Mouse (Mus musculus) forebrain, embryonic 15.5 days (tissue): ENCODE results near the gene Cd68. TPM values are rescaled to one million over a fixed set of nuclear protein-coding genes. Genes with fewer than 3 reads are reported as not detected.
"Not testable (repeated sequence)": the region's sequence is repeated elsewhere in the genome, so short reads cannot be mapped to it uniquely, and the experiment has no call there.

Experiments used
- ATAC-seq: fragments of 200-750 bp; cut with Nextera tagmentation; replicated peaks from 2 replicates; pipeline ENCODE4 v1.8.0; 2017; ENCODE audit warnings: mild to moderate bottlenecking, moderate TSS enrichment, moderate library complexity
- H3K27ac ChIP-seq: fragments of 300-500 bp; sonication (generic); replicated peaks from 2 replicates; pipeline ENCODE4 v1.5.1; 2015; ENCODE audit warnings: mild to moderate bottlenecking, inconsistent platforms
- H3K27me3 ChIP-seq: fragments of 300-500 bp; sonication (generic); 2 replicates; pipeline ENCODE4 v1.6.1; 2015; ENCODE audit warnings: inconsistent platforms
- H3K36me3 ChIP-seq: fragments of 300-500 bp; sonication (generic); 2 replicates; pipeline ENCODE4 v1.6.1; 2015; ENCODE audit warnings: mild to moderate bottlenecking, inconsistent platforms
- H3K4me1 ChIP-seq: fragments of 300-500 bp; sonication (generic); 2 replicates; pipeline ENCODE4 v1.6.1; 2015; ENCODE audit warnings: inconsistent platforms
- H3K4me2 ChIP-seq: fragments of 300-500 bp; sonication (generic); replicated peaks from 2 replicates; pipeline ENCODE4 v1.6.1; 2015; ENCODE audit warnings: mild to moderate bottlenecking, inconsistent platforms
- H3K4me3 ChIP-seq: fragments of 300-500 bp; sonication (generic); 2 replicates; pipeline ENCODE4 v1.5.1; 2015; ENCODE audit warnings: mild to moderate bottlenecking, inconsistent platforms
- H3K9ac ChIP-seq: fragments of 300-500 bp; sonication (generic); replicated peaks from 2 replicates; pipeline ENCODE4 v1.6.1; 2015; ENCODE audit warnings: mild to moderate bottlenecking, inconsistent platforms
- H3K9me3 ChIP-seq: fragments of 300-500 bp; sonication (generic); 2 replicates; pipeline ENCODE4 v1.6.1; 2016; ENCODE audit warnings: inconsistent platforms
- WGBS: fragments of 180-500 bp; shearing (Covaris S2); methylation state at CpG from one replicate; pipeline ENCODE4 v1.1.7; 2015; ENCODE audit warnings: mixed read lengths; 5-methylcytosine and 5-hydroxymethylcytosine counted together
- polyA plus RNA-seq: library from polyadenylated mRNA; unstranded; fragments of >200 nt; fragmentation: Nextera tagmentation; extraction: Ambion mirVana; gene quantifications from 2 replicates; pipeline ENCODE4 v1.2.1, GENCODE M21; 2015

Gene Cd68
- polyA plus RNA-seq, 1 experiment from 2014 or later = 6.7 TPM

DNA sequence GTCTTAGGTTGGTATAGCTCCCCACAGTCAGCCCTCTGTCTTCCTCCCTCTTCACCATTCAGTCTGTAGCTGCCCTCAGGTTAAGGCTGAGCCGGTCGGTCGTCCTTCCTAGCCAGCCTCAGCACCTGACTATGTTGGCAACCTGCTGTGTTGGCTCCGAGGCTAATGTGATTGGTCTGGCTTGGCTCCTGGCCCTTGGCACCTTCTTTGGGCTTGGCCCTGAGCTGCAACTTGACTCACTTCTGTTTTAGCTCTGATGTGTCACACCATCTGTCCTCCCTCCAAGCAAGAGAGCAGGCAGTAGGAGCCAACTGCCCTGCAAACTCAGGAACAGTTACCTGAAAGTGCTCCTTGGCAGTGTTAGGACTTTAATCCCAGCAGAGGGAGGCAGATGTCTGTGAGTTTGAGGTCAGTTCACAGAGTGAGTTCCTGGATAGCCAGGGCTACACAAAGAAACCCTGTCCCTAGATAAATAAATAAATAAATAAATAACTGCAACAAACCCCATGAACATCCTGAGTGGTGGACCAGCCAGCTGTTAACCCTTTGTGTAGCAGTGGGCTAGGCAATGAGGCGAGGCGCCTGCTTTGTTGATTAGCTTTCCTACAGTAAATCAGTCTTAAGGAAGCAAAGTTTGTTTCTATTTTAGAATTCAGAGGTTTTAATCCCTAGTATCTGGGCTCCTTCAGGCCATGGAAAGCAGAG lies 41.0 kb upstream of the Cd68 start:
- 0 out of 2 replicates have a peak, but pooled peaks cover 4% of the 10 kb centered on the region for H3K4me1 ChIP-seq
- ATAC-seq = no peak
- H3K9ac ChIP-seq = no peak overlapping the region
- H3K36me3 ChIP-seq = no peaks in the 10 kb centered on the region
- H3K27me3 ChIP-seq = no peaks in the 10 kb centered on the region
- H3K27ac ChIP-seq = no peak overlapping the region
- H3K4me3 ChIP-seq = no peak overlapping the region
- 47% methylated on average over 6 of the region's 6 CpGs for WGBS
- H3K9me3 ChIP-seq = no peaks in the 10 kb centered on the region
- no peak overlapping the region for H3K4me2 ChIP-seq

DNA sequence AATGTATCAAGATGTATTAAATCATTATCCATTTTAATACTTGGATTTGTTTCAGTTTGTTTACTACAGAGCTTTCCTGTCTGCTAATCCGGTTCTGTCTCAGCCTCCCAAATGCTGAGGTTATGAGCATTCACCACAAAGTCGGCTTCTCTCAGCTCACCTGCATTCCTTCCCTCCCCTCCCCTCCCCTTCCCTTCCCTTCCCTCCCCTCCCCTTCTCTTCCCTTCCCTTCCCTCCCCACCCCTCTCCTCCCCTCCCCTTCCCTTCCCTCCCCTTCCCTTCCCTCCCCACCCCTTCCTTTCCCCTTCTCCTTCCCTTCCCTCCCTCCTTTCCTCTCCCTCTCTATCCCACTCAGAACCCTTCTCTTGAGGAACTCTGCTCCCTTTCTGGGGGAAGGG lies 38.7 kb upstream of the Cd68 start:
- no peak for ATAC-seq
- WGBS = 52% methylated on average over 2 of the region's 2 CpGs

DNA sequence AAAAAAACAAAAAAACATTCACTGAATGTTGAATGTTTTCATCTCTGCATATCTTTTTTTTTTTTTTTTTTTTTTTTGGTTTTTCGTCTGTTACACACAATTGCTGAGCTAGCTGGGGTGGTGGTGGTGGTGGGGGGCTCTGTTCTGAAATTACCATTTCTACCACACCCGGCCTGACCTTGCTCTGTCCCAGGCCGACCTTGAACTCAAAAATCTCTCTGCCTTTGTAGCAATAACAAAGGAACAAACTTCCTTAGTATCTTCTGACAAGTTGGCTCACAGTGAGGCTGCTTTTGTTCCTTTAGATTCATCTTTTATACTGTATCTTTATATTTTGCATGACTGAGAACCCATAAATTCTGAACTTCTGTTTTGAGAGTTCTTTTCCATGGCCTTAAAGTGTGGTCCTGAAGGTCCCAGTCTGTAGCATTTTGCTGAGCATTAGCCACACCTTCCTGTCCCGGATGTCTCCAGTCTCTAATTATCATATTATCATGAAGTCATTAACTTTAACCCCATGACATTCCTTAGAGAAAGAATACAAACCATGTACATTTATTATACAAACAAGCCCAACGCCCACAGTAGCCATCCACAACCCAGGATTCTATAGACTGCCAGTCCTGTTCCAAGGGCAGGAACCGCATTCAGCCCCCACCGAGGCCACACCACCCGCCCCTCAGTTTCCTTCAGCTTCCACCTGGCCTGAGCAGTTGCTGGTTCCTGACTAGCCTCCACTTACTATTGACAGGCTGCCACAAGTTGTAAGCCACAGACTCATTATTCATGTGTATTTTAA lies 38.1 kb upstream of the Cd68 start:
- 66% methylated on average over 8 of the region's 8 CpGs for WGBS
- ATAC-seq = no peak
- no peak overlapping the region for H3K4me2 ChIP-seq
- no peaks in the 10 kb centered on the region for H3K9me3 ChIP-seq
- no peaks in the 10 kb centered on the region for H3K27me3 ChIP-seq
- 0 out of 2 replicates have a peak, but pooled peaks cover 4% of the 10 kb centered on the region for H3K4me1 ChIP-seq
- H3K9ac ChIP-seq = no peak overlapping the region
- no peak overlapping the region for H3K4me3 ChIP-seq
- no peaks in the 10 kb centered on the region for H3K36me3 ChIP-seq
- no peak overlapping the region for H3K27ac ChIP-seq

More for the DNA sequence above, 38.7 kb upstream of the Cd68 start:
- no peaks in the 10 kb centered on the region for H3K27me3 ChIP-seq
- no peaks in the 10 kb centered on the region for H3K9me3 ChIP-seq
- H3K9ac ChIP-seq = no peak overlapping the region
- H3K4me3 ChIP-seq = no peak overlapping the region
- H3K27ac ChIP-seq = no peak overlapping the region
- 0 out of 2 replicates have a peak, but pooled peaks cover 4% of the 10 kb centered on the region for H3K4me1 ChIP-seq
- H3K4me2 ChIP-seq = no peak overlapping the region
- no peaks in the 10 kb centered on the region for H3K36me3 ChIP-seq

DNA sequence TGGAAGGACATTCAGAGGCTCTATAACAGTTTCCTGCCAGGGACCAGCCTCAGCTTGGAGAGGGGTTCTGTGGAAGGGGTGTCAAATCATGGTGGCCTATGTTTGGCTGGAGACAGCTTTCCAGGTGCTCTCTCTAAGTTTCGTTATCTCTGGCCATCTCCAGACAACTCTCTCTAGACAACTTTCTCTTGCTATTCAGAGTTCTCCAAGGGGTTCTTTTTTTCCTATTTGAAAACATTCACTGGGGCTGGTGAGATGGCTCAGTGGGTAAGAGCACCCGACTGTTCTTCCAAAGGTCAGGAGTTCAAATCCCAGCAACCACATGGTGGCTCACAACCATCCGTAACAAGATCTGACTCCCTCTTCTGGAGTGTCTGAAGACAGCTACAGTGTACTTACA lies 37.4 kb upstream of the Cd68 start:
- not testable (repeated sequence) for H3K9ac ChIP-seq, H3K27me3 ChIP-seq, H3K36me3 ChIP-seq, H3K4me2 ChIP-seq, H3K27ac ChIP-seq, H3K9me3 ChIP-seq, H3K4me3 ChIP-seq, ATAC-seq, H3K4me1 ChIP-seq
- WGBS = 68% methylated on average over 3 of the region's 3 CpGs

DNA sequence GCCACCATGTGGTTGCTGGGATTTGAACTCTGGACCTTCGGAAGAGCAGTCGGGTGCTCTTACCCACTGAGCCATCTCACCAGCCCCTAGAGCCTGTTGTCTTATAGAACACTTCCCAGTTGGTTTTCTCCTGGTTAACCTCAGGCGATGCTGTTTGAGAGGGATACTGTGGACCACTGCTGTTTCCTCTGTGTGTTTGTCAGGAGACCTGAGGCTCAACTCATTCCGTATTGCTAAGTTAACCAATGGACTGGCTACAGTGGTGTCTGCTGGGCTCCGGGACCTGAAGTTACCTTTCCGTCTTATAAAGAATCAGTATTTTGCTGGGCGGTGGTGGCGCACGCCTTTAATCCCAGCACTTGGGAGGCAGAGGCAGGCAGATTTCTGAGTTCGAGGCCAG lies 36.9 kb upstream of the Cd68 start:
- not testable (repeated sequence) for H3K4me1 ChIP-seq, H3K27ac ChIP-seq, H3K4me3 ChIP-seq, ATAC-seq, H3K4me2 ChIP-seq, H3K9me3 ChIP-seq, H3K27me3 ChIP-seq, H3K9ac ChIP-seq, H3K36me3 ChIP-seq
- 91% methylated on average over 10 of the region's 10 CpGs for WGBS

DNA sequence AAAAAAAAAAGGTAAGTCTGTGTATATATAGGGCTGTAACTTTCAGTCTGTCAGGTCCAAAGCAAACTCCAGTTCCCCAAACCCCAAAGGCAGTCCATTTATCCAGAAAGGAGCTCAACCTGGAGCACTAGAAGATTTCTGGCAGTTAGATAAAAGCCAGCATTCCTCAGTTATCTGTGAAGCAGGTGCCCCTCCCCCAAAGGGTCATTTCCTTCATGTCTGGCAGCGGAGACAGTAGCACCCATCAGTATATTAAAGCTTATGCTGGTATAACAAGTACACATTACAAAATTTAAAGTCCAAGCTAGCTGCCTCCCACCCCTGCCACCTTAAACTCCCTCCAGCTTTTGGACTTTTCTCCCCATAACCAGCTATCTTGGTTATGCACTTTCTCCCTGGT lies 33.6 kb upstream of the Cd68 start:
- no peak overlapping the region for H3K4me2 ChIP-seq
- no peak overlapping the region for H3K9ac ChIP-seq
- H3K36me3 ChIP-seq = no peaks in the 10 kb centered on the region
- H3K4me3 ChIP-seq = no peak overlapping the region
- peaks cover 12% of the 10 kb centered on the region for H3K4me1 ChIP-seq
- H3K9me3 ChIP-seq = no peaks in the 10 kb centered on the region
- no peak overlapping the region for H3K27ac ChIP-seq
- 86% methylated on average over 1 of the region's 1 CpGs for WGBS
- no peaks in the 10 kb centered on the region for H3K27me3 ChIP-seq
- no peak for ATAC-seq

DNA sequence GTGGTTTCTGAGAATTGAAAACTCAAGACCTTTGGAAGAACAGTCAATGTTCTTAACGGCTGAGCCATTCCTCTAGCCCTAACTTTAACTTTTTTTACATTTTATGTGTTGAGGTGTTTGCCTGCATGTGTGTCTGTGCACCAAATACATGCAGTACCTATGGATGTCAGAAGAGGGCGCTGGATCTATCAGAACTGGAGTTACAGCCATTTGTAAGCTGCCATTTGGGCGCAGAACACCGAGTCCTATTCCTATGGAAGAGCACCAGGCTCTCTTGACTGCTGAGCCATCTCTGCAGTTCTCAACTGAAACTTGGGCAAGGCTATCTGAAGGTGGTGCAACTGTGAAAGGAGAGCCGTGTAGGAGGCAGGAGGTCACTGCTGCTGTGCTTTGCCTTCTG lies 32.6 kb upstream of the Cd68 start:
- Histone ChIP-seq H3K27ac (no peak overlapping the region), H3K4me2 (no peak overlapping the region), H3K4me1 (peaks cover 12% of the 10 kb centered on the region), H3K9ac (no peak overlapping the region), H3K9me3 (no peaks in the 10 kb centered on the region), H3K27me3 (no peaks in the 10 kb centered on the region), H3K36me3 (no peaks in the 10 kb centered on the region), H3K4me3 (no peak overlapping the region)
- WGBS = 77% methylated on average over 5 of the region's 5 CpGs
- no peak for ATAC-seq

DNA sequence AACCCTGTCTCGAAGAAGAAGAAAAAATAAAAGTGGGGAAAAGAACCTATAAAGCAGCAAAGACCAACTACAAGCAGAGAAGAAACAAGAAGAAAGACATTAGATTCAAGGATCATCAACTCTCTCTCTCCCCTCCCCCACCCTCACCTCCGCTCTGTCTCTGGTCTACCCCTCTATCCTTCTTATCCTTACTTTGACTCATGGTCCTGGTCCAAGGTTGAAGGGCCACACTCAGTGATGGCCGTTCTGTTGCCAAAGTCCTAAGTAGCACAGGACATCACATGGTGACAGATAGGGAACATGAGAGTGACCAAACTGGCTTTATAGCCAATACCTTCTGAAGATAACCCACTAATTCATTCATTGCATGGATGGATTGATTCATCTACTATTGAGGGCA lies 31.4 kb upstream of the Cd68 start:
- 88% methylated on average over 3 of the region's 3 CpGs for WGBS
- Histone ChIP-seq H3K4me3 (no peak overlapping the region), H3K36me3 (no peaks in the 10 kb centered on the region), H3K27ac (no peak overlapping the region), H3K9me3 (no peaks in the 10 kb centered on the region), H3K4me2 (no peak overlapping the region), H3K4me1 (peaks cover 12% of the 10 kb centered on the region), H3K27me3 (no peaks in the 10 kb centered on the region), H3K9ac (no peak overlapping the region)
- no peak for ATAC-seq

DNA sequence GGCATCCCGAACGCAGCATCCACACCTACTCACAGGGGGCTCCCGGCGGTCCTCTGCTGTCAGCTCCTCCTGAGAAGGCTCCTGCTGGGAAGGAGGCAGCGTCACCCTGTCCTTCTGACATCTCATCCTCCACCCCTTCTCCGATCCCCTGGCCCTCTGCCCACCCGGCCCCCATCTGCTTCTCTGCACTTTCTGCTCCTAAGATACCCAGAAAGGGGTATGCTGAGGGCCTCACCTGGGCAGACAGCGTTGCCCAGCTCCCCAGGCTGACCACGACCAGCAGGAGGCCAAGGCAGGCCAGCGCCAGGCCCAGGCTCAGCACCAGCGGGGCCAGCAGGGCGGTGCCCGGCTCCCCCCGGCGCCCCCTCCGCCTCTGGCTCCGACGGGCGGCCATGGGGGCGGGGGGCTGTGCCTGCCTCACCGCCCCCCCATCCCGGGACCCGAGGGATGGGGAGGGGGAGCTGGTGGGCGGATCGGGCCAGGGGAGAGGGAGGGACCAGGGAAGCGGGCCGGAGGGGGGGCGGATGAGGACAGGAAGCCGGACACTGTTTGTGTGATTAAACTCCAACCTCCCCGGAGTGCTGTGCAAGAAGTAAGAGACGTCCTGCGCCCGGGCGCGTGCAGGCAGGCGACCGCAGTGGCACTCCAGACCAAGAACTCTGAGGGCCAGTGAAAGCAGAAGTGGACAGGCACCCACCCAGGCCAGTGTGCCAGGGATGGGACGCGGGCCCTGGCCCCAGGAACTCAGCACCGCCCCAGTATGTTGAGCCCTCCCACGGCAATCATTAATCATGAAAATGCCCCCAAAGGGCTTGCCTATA lies 29.6 kb upstream of the Cd68 start, which contains the start of the genes Tnfsf12 and Tnfsfm13:
Gene Tnfsf12, minus strand, starts transcription at position 489 of the 821 bp plus-strand sequence.
Gene Tnfsfm13, minus strand, starts transcription at position 738 of the 821 bp plus-strand sequence.
- Histone ChIP-seq H3K27me3 (no peaks in the 10 kb centered on the region), H3K27ac (no peak within 1 kb of the TSS), H3K4me2 (peak within 1 kb of the TSS; percentile 92), H3K9me3 (no peaks in the 10 kb centered on the region), H3K4me1 (peaks cover 12% of the 10 kb centered on the region), H3K36me3 (no peaks in the 10 kb centered on the region), H3K4me3 (peak within 1 kb of the TSS; percentile 46), H3K9ac (peak within 1 kb of the TSS; percentile 61)
- ATAC-seq = 0 out of 2 replicates have a peak, but pooled peaks have one; percentile 26
- WGBS = under 1% methylated on average over 40 of the region's 41 CpGs

DNA sequence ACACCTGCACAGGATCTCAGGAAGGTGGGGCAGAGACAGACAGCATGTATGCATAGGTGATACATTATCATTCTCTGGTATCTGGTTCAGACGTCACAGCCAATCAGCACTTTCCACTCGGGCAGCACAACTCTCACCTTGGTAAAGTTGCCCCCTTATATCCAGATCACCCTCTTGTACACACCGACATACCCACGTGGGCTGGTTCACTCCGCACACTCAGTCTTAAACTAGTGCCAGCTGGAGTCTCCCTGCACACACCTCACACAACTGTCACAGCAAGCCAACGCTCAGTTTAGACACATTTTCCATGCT lies 29.1 kb upstream of the Cd68 start:
- ATAC-seq = no peak
- peak overlapping the region; percentile 61 for H3K9ac ChIP-seq
- H3K27me3 ChIP-seq = no peaks in the 10 kb centered on the region
- peak overlapping the region; percentile 92 for H3K4me2 ChIP-seq
- peak overlapping the region; percentile 46 for H3K4me3 ChIP-seq
- 22% methylated on average over 6 of the region's 6 CpGs for WGBS
- H3K4me1 ChIP-seq = peaks cover 12% of the 10 kb centered on the region
- no peaks in the 10 kb centered on the region for H3K36me3 ChIP-seq
- H3K9me3 ChIP-seq = no peaks in the 10 kb centered on the region
- H3K27ac ChIP-seq = no peak overlapping the region

DNA sequence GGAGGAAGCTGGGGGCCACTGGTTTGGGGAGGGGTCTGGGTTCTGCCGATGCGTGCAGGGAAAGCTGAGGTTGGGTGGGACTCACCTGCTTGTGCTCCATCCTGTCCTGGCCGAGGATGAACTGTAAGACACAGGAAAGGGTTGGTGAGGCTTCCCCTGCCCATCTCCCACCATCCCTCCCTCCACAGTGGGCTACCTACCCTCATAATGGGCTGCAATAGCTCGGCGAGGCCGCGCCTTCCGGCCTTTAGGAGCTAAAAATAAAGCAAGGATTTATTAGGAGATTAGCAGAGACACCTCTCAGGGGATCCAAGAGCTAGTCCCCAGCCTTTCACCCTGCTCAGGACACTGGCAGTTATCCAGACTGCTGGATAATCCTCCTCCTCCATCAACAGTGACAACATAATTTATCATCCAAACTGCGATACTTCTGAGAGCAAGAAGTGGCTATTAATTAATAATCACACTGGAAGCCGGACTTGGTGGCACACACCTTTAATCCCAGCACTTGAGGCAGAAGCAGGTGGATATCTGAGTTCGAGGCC lies 27.5 kb upstream of the Cd68 start:
- no peaks in the 10 kb centered on the region for H3K36me3 ChIP-seq
- H3K4me3 ChIP-seq = no peak overlapping the region
- no peak overlapping the region for H3K27ac ChIP-seq
- no peaks in the 10 kb centered on the region for H3K27me3 ChIP-seq
- H3K4me2 ChIP-seq = no peak overlapping the region
- no peak overlapping the region for H3K9ac ChIP-seq
- H3K9me3 ChIP-seq = no peaks in the 10 kb centered on the region
- ATAC-seq = no peak
- peaks cover 12% of the 10 kb centered on the region for H3K4me1 ChIP-seq
- 55% methylated on average over 11 of the region's 11 CpGs for WGBS

DNA sequence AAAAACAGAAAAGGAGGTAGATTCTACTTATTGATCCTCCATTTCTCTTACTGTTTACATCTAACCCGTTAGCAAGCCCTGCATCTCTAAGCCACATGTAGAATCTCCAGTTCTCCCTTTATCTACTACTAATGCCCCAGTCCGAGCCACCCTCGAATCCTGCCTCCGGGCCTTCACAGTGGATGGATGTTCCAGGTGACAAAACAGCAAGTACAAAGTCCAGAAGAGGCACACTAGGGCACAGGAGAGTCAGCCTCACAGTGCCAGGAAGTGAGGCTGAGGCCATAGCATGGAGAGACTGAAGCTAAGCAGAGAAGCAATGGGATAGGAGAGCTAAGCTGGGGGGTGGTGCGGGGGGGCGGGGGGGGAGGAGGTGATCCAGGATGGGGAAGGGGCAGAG lies 26.9 kb upstream of the Cd68 start:
- Histone ChIP-seq H3K27me3 (no peaks in the 10 kb centered on the region), H3K27ac (no peak overlapping the region), H3K9ac (no peak overlapping the region), H3K4me1 (peaks cover 12% of the 10 kb centered on the region), H3K4me2 (no peak overlapping the region), H3K36me3 (no peaks in the 10 kb centered on the region), H3K4me3 (no peak overlapping the region), H3K9me3 (no peaks in the 10 kb centered on the region)
- ATAC-seq = no peak
- WGBS = 85% methylated on average over 6 of the region's 6 CpGs
